Mouse (Mus musculus) E14TG2a.4 (cell line): ENCODE measurements at regions not wholly inside any gene's neighbourhood (a gene's known extent, or its start where the extent isn't known, plus 50 kb on each side); places are given as distances from the start of the nearest gene placed in this dataset.
"Not testable (repeated sequence)": the region's sequence is repeated elsewhere in the genome, so short reads cannot be mapped to it uniquely, and the experiment has no call there.

ENCODE experiments used
- CTCF ChIP-seq: conservative IDR thresholded peaks from 2 replicates; pipeline ENCODE4 v1.5.1; 2014; ENCODE audit warnings: low read length
- NANOG ChIP-seq: IDR thresholded peaks from 2 replicates; pipeline ENCODE4 v1.6.1; 2014; ENCODE audit warnings: borderline replicate concordance, low read length, mixed read lengths
- POU5F1 ChIP-seq: IDR thresholded peaks from 2 replicates; pipeline ENCODE4 v1.6.1; 2014; ENCODE audit warnings: low read length, borderline replicate concordance

- not testable (repeated sequence) for TF ChIP-seq CTCF, POU5F1, NANOG
Measured at GRCm38 (mm10) chr6:101961476-101961875, 583.8 kb upstream of the Pdzrn3 start.
